Mouse (Mus musculus): ENCODE data around the gene Zfp42. TPM values are rescaled to one million over a fixed set of nuclear protein-coding genes. Genes with fewer than 3 reads are reported as not detected.
"Not testable (repeated sequence)": the region's sequence is repeated elsewhere in the genome, so short reads cannot be mapped to it uniquely, and the experiment has no call there.

Zfp42 gene
- total RNA-seq (2021), result not detected

- intact Hi-C loops (cut with DNase I), result no loop called here
- DNase-seq (ENCODE audit: low spot score in 2 of 2), result no peak
Observed at GRCm38 (mm10) chr8:43306896-43307295, at the start of gene Zfp42. Gene Zfp42 (minus strand): TSS chr8:43306980.

- intact Hi-C loops (cut with DNase I), result no loop called here
- no peak for DNase-seq (ENCODE audit: low spot score in 2 of 2)
Observed at GRCm38 (mm10) chr8:43356069-43356770, 49.4 kb upstream of the Zfp42 start.

GRCm38 (mm10) chr8:43352241-43352640 is 45.5 kb upstream of the Zfp42 start:
- DNase-seq (ENCODE audit: low spot score in 2 of 2); intact Hi-C loops (cut with DNase I): not testable (repeated sequence)

- DNase-seq (ENCODE audit: low spot score in 2 of 2), result no peak
- intact Hi-C loops (cut with DNase I), result no loop called here
Observed at GRCm38 (mm10) chr8:43338555-43338954, 31.8 kb upstream of the Zfp42 start.

- DNase-seq (ENCODE audit: low spot score in 2 of 2), result no peak
- intact Hi-C loops (cut with DNase I), result no loop called here
Observed at GRCm38 (mm10) chr8:43333465-43333864, 26.7 kb upstream of the Zfp42 start.

- intact Hi-C loops (cut with DNase I), result no loop called here
- no peak for DNase-seq (ENCODE audit: low spot score in 2 of 2)
Observed at GRCm38 (mm10) chr8:43331657-43332056, 24.9 kb upstream of the Zfp42 start.

- no peak for DNase-seq (ENCODE audit: low spot score in 2 of 2)
- intact Hi-C loops (cut with DNase I), result no loop called here
Observed at GRCm38 (mm10) chr8:43329913-43330705, 23.3 kb upstream of the Zfp42 start.

GRCm38 (mm10) chr8:43328666-43329065 is 21.9 kb upstream of the Zfp42 start:
- no peak for DNase-seq (ENCODE audit: low spot score in 2 of 2)
- intact Hi-C loops (cut with DNase I), result no loop called here

- intact Hi-C loops (cut with DNase I), result no loop called here
Observed at GRCm38 (mm10) chr8:43320771-43321170, 14.0 kb upstream of the Zfp42 start.

GRCm38 (mm10) chr8:43308213-43308612 is 1.4 kb upstream of the Zfp42 start:
- no peak for DNase-seq (ENCODE audit: low spot score in 2 of 2)
- intact Hi-C loops (cut with DNase I), result no loop called here

More at GRCm38 (mm10) chr8:43320771-43321170, 14.0 kb upstream of the Zfp42 start:
- DNase-seq (ENCODE audit: low spot score in 2 of 2), result no peak

- DNase-seq (ENCODE audit: low spot score in 2 of 2), result no peak
- intact Hi-C loops (cut with DNase I), result no loop called here
Observed at GRCm38 (mm10) chr8:43305676-43306075, 1.1 kb downstream of the Zfp42 start.

- no peak for DNase-seq (ENCODE audit: low spot score in 2 of 2)
- intact Hi-C loops (cut with DNase I), result no loop called here
Observed at GRCm38 (mm10) chr8:43299796-43300195, 7.0 kb downstream of the Zfp42 start.

GRCm38 (mm10) chr8:43295826-43296225 is 11.0 kb downstream of the Zfp42 start:
- intact Hi-C loops (cut with DNase I), result no loop called here
- DNase-seq (ENCODE audit: low spot score in 2 of 2), result no peak

GRCm38 (mm10) chr8:43294191-43294590 is 12.6 kb downstream of the Zfp42 start:
- no peak for DNase-seq (ENCODE audit: low spot score in 2 of 2)
- intact Hi-C loops (cut with DNase I), result no loop called here

GRCm38 (mm10) chr8:43290424-43291111 is 16.2 kb downstream of the Zfp42 start:
- DNase-seq (ENCODE audit: low spot score in 2 of 2), result no peak
- intact Hi-C loops (cut with DNase I), result no loop called here

GRCm38 (mm10) chr8:43289781-43290180 is 17.0 kb downstream of the Zfp42 start:
- no peak for DNase-seq (ENCODE audit: low spot score in 2 of 2)
- intact Hi-C loops (cut with DNase I), result no loop called here

- no peak for DNase-seq (ENCODE audit: low spot score in 2 of 2)
- intact Hi-C loops (cut with DNase I), result no loop called here
Observed at GRCm38 (mm10) chr8:43288840-43289239, 17.9 kb downstream of the Zfp42 start.

GRCm38 (mm10) chr8:43287456-43287855 is 19.3 kb downstream of the Zfp42 start:
- intact Hi-C loops (cut with DNase I), result no loop called here
- no peak for DNase-seq (ENCODE audit: low spot score in 2 of 2)

GRCm38 (mm10) chr8:43283231-43283630 is 23.5 kb downstream of the Zfp42 start:
- intact Hi-C loops (cut with DNase I), result no loop called here
- DNase-seq (ENCODE audit: low spot score in 2 of 2), result no peak

- DNase-seq (ENCODE audit: low spot score in 2 of 2), result no peak
- intact Hi-C loops (cut with DNase I), result no loop called here
Observed at GRCm38 (mm10) chr8:43278397-43278796, 28.4 kb downstream of the Zfp42 start.

All from left cerebral cortex, postnatal 36 days (tissue).